Mouse (Mus musculus): ENCODE results near the gene Klhl40. TPM values are rescaled to one million over a fixed set of nuclear protein-coding genes. Genes with fewer than 3 reads are reported as not detected.

Gene Klhl40
- total RNA-seq, 4 experiments from 2014 or later, result 117 to 138 (median 135) TPM

- DNase-seq (ENCODE audit: low spot score in 2 of 2), result no peak
Observed at GRCm38 (mm10) chr9:121823991-121824390, 46.6 kb downstream of the Klhl40 start.

DNA sequence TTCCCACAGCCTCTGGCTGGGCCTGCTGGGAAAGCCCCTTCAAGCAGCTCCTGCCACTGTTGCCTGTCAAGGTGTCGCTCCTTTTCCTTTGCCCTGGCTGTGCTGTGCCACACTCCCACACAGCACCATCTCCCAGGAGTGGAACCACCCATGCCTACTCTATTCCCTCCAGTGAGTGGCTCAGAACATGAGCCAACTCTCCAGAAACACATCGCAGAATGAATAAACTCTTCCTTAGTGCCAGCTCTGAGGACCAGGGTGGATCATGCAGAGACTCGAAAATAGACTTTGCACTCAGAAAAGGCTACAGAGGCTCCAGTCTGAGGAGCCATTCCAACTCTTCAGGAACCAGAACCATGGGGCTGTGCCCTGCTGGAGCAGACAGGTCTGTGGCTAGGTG lies 48.9 kb downstream of the Klhl40 start:
- DNase-seq (ENCODE audit: low spot score in 2 of 2), result no peak

DNA sequence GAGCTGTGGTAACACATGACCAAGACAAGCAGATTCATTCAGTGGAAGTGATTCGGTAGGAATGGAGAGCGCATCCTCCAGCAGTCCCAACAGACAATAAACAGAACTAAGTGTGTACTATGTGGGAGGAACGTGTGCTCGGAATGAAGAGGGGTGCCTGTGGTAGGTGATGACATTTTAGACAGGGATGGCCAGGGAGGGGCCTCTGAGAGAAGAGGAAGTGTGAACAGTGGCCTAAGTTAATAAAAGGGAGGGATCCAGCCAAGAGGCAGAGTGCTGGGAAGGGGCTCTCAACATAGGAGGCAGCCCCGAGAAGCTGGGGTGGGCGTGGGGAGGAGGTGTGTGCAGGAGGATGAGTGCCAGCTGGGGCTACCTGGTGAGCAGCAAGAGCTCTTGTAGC lies 50.9 kb downstream of the Klhl40 start:
- DNase-seq (ENCODE audit: low spot score in 2 of 2), result no peak

DNA sequence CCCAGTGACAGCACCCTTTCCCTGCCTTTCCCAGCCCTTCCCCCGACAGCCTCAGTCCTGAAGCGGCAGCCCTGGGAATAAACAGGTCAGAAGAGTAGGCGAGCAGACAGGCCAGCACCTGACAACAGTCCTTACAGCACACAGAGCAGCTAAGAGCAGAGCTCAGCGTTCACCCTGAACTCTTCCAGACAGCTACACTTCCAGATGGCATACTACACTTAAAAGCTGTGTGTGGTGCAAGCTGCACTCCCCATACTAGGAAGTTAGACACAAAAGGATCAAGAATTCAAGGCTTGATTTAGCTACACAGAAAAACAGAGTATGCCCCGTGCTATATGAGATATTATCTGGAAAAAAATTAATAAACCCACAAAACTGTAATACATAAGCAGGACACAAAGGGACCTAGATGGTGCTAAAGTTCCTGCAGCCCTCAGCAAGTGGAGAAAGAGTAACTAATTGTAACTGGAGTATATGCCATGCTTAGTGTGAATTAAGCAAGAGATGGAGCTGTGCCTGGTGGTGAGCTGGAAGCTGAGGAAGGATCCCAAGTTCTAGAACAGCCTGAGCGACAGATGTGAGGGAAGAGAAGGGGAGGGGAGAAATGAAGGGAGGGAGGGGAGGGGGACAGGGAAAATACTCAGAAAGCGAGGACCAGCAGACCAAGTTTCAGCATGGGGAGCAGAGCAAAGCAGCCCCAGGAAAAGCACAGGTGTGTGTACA lies 52.0 kb downstream of the Klhl40 start:
- DNase-seq (ENCODE audit: low spot score in 2 of 2), result no peak

GRCm38 (mm10) chr9:121830243-121830955 lies 53.0 kb downstream of the Klhl40 start:
- peak in 1 of 2 experiments; percentile 51 for DNase-seq (ENCODE audit: low spot score in 2 of 2)

DNA sequence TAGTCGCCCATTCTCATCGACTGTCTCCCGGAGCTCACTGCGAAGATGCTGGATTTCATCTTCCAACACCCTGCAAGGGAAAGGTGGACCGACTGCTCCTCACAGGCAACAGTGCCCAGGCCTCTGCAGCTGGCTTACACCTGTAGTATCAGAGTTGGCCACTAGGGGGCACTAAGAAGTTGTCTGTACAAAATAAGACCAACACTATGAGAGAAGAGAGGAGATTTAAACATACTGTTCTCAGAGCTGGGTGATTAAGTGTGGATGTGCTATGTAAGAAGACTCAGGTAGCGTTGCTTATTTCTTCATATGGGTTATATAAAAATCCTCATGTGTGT lies 53.5 kb downstream of the Klhl40 start:
- peak; percentile 58 to 74 for DNase-seq (ENCODE audit: low spot score in 2 of 2)

Other genes starting within 250 kb of the Klhl40 start
- gene Lyzl4, start 135.5 kb upstream of the Klhl40 start, total RNA-seq (2022), result not detected
- 1 to 10 TPM in 3 of 4 experiments, under 1 TPM in 1; 0.96 to 2.0 (median 1.2) TPM for gene Vipr1, start 134.9 kb upstream of the Klhl40 start, total RNA-seq (2022)
- gene Sec22c, start 72.1 kb upstream of the Klhl40 start, total RNA-seq (2022), result 1 to 10 TPM; 4.5 to 5.0 (median 4.6) TPM
- gene Ss18l2, start 67.3 kb upstream of the Klhl40 start, total RNA-seq (2022), result 100 to 1,000 TPM; 111 to 123 (median 121) TPM
- 10 to 100 TPM; 27.7 to 38.7 (median 34.6) TPM for gene Nktr, start 58.4 kb upstream of the Klhl40 start, total RNA-seq (2022)
- gene Zfp651, start 18.3 kb upstream of the Klhl40 start, total RNA-seq (2022), result 100 to 1,000 TPM; 144 to 158 (median 155) TPM
- gene Hhatl, start 14.9 kb downstream of the Klhl40 start, total RNA-seq (2022), result 100 to 1,000 TPM; 129 to 160 (median 141) TPM
- under 1 TPM in 1 of 4 experiments, not detected in 3; 0.15 TPM for gene Ccdc13, start 61.9 kb downstream of the Klhl40 start, total RNA-seq (2022)
- 10 to 100 TPM; 76.7 to 98.3 (median 89.0) TPM for gene Higd1a, start 80.8 kb downstream of the Klhl40 start, total RNA-seq (2022)
- 1 to 10 TPM in 1 of 4 experiments, under 1 TPM in 3; 0.61 to 1.2 (median 0.64) TPM for gene Ackr2, start 120.7 kb downstream of the Klhl40 start, total RNA-seq (2022)
- not detected for gene Cyp8b1, start 138.7 kb downstream of the Klhl40 start, total RNA-seq (2022)
- gene Fam198a, start 173.4 kb downstream of the Klhl40 start, total RNA-seq (2022), result under 1 TPM; 0.31 to 0.94 (median 0.60) TPM
- gene Pomgnt2, start 219.5 kb downstream of the Klhl40 start, total RNA-seq (2022), result 10 to 100 TPM; 14.1 to 17.8 (median 16.4) TPM

Measured in gastrocnemius, adult 8-10 months (tissue).